Mouse (Mus musculus) CH12.LX (cell line): ENCODE data around the gene Serpinb1c. TPM values are rescaled to one million over a fixed set of nuclear protein-coding genes. Genes with fewer than 3 reads are reported as not detected.

Experiments used
- DNase-seq: peaks from one replicate; pipeline ENCODE4 v3.0.0-alpha.2; 2013; ENCODE audit errors: extremely low read depth
- H3K27ac ChIP-seq: 2 replicates; pipeline ENCODE4 v1.5.1; 2012; ENCODE audit warnings: low read depth, mild to moderate bottlenecking, control low read depth, moderate library complexity; ENCODE audit not compliant: insufficient read depth
- H3K27me3 ChIP-seq: replicated peaks from 2 replicates; pipeline ENCODE3; 2012; ENCODE audit warnings: inconsistent platforms
- H3K36me3 ChIP-seq, 2 experiments: replicated peaks in 1 of 2; 2 replicates each; pipeline versions ENCODE3 to v1.6.1; 2012; ENCODE audit warnings: inconsistent platforms in 1 of 2, low read length in 1 of 2, mild to moderate bottlenecking in 1 of 2, mixed read lengths in 1 of 2, moderate library complexity in 1 of 2; ENCODE audit not compliant: control insufficient read depth in 1 of 2, insufficient read depth in 1 of 2
- H3K4me1 ChIP-seq, 2 experiments: 2 replicates each; pipeline ENCODE4 v1.6.1; 2012; ENCODE audit warnings: inconsistent platforms in 1 of 2, moderate library complexity in 1 of 2; ENCODE audit not compliant: insufficient read depth in 2 of 2, control insufficient read depth in 1 of 2
- H3K4me2 ChIP-seq: 2 replicates; pipeline ENCODE4 v1.6.1; 2012; ENCODE audit warnings: low read depth, mild to moderate bottlenecking, control low read depth; ENCODE audit not compliant: poor library complexity, insufficient read depth, severe bottlenecking
- H3K4me3 ChIP-seq, 3 experiments: fragments of 150-350 bp in 1 of 3; sonication (generic) in 1 of 3; replicated peaks in 1 of 3; 2 replicates each; pipeline versions ENCODE3 to v1.5.1; 2011 to 2012; ENCODE audit warnings: low read depth in 2 of 3, low read length in 2 of 3, mild to moderate bottlenecking in 2 of 3, moderate library complexity in 2 of 3, control low read depth in 1 of 3, improper control_type of control experiment in 1 of 3, inconsistent platforms in 1 of 3, mixed read lengths in 1 of 3; ENCODE audit not compliant: poor library complexity in 1 of 3
- H3K79me2 ChIP-seq: replicated peaks from 2 replicates; pipeline ENCODE4 v1.6.1; 2012; ENCODE audit warnings: mild to moderate bottlenecking, moderate library complexity; ENCODE audit not compliant: control insufficient read depth, poor library complexity, insufficient read depth, severe bottlenecking; ENCODE audit errors: extremely low read depth
- H3K9ac ChIP-seq: 2 replicates; pipeline ENCODE4 v1.6.1; 2012; ENCODE audit warnings: low read depth, mild to moderate bottlenecking, control low read depth, moderate library complexity; ENCODE audit not compliant: insufficient read depth
- H3K9me3 ChIP-seq: replicated peaks from 2 replicates; pipeline ENCODE3; 2012; ENCODE audit warnings: low read length, inconsistent platforms, mixed read lengths
- BHLHE40 ChIP-seq: IDR thresholded peaks from 2 replicates; pipeline ENCODE4 v1.6.1; 2011; ENCODE audit warnings: mild to moderate bottlenecking, low read depth, low read length, improper control_type of control experiment
- CHD2 ChIP-seq: IDR thresholded peaks from 2 replicates; pipeline ENCODE4 v1.6.1; 2011; ENCODE audit warnings: low read length, improper control_type of control experiment
- CTCF ChIP-seq, 2 experiments: IDR thresholded peaks in 1 of 2; conservative IDR thresholded peaks in 1 of 2; 2 replicates each; pipeline ENCODE4 v1.5.1; 2011 to 2012; ENCODE audit warnings: low read depth in 2 of 2, low read length in 2 of 2, improper control_type of control experiment in 1 of 2, inconsistent platforms in 1 of 2, mild to moderate bottlenecking in 1 of 2, moderate library complexity in 1 of 2
- E2F4 ChIP-seq: IDR thresholded peaks from 2 replicates; pipeline ENCODE4 v1.6.1; 2011; ENCODE audit warnings: low read depth, low read length, improper control_type of control experiment; ENCODE audit not compliant: insufficient replicate concordance
- EP300 ChIP-seq: IDR thresholded peaks from 2 replicates; pipeline ENCODE4 v1.6.1; 2011; ENCODE audit warnings: low read length, improper control_type of control experiment
- ETS1 ChIP-seq: conservative IDR thresholded peaks from 2 replicates; pipeline ENCODE4 v1.6.1; 2012; ENCODE audit warnings: low read depth, mild to moderate bottlenecking, inconsistent platforms, low read length, improper control_type of control experiment, moderate library complexity
- GABPA ChIP-seq: IDR thresholded peaks from 2 replicates; pipeline ENCODE4 v1.6.1; 2012; ENCODE audit warnings: low read depth, low read length, improper control_type of control experiment, inconsistent platforms; ENCODE audit not compliant: insufficient replicate concordance
- HCFC1 ChIP-seq: IDR thresholded peaks from 2 replicates; pipeline ENCODE4 v1.6.1; 2012; ENCODE audit warnings: low read depth, mild to moderate bottlenecking, inconsistent platforms, low read length, improper control_type of control experiment
- IRF4 ChIP-seq: IDR thresholded peaks from 2 replicates; pipeline ENCODE4 v1.6.1; 2014; ENCODE audit warnings: low read depth, mild to moderate bottlenecking, inconsistent platforms, low read length, improper control_type of control experiment
- JUN ChIP-seq: IDR thresholded peaks from 2 replicates; pipeline ENCODE4 v1.6.1; 2011; ENCODE audit warnings: low read depth, mild to moderate bottlenecking, low read length, improper control_type of control experiment, moderate library complexity; ENCODE audit not compliant: insufficient read depth
- JUND ChIP-seq: conservative IDR thresholded peaks from 2 replicates; pipeline ENCODE4 v1.6.1; 2011; ENCODE audit warnings: low read depth, low read length, improper control_type of control experiment
- KAT2A ChIP-seq: IDR thresholded peaks from 2 replicates; pipeline ENCODE4 v1.6.1; 2012; ENCODE audit warnings: low read length, improper control_type of control experiment, inconsistent platforms; ENCODE audit not compliant: insufficient replicate concordance
- MAFK ChIP-seq: IDR thresholded peaks from 2 replicates; pipeline ENCODE4 v1.6.1; 2011; ENCODE audit warnings: low read length, improper control_type of control experiment; ENCODE audit not compliant: insufficient replicate concordance
- MAX ChIP-seq: IDR thresholded peaks from 2 replicates; pipeline ENCODE4 v1.6.1; 2011; ENCODE audit warnings: low read length, improper control_type of control experiment
- MAZ ChIP-seq: IDR thresholded peaks from 2 replicates; pipeline ENCODE4 v1.6.1; 2012; ENCODE audit warnings: low read depth, mild to moderate bottlenecking, inconsistent platforms, low read length, improper control_type of control experiment, moderate library complexity
- MEF2A ChIP-seq: IDR thresholded peaks from 2 replicates; pipeline ENCODE4 v1.6.1; 2014; ENCODE audit warnings: low read depth, mild to moderate bottlenecking, inconsistent platforms, low read length, improper control_type of control experiment, borderline replicate concordance
- MXI1 ChIP-seq: IDR thresholded peaks from 2 replicates; pipeline ENCODE4 v1.6.1; 2011; ENCODE audit warnings: mild to moderate bottlenecking, low read depth, low read length, improper control_type of control experiment
- MYC ChIP-seq: IDR thresholded peaks from 2 replicates; pipeline ENCODE4 v1.6.1; 2011; ENCODE audit warnings: low read depth, mild to moderate bottlenecking, improper control_type of control experiment, low read length
- NELFE ChIP-seq: IDR thresholded peaks from 2 replicates; pipeline ENCODE4 v1.6.1; 2011; ENCODE audit warnings: low read depth, low read length, improper control_type of control experiment
- NRF1 ChIP-seq: IDR thresholded peaks from 2 replicates; pipeline ENCODE4 v1.6.1; 2014; ENCODE audit warnings: low read depth, mild to moderate bottlenecking, inconsistent platforms, low read length, improper control_type of control experiment, moderate library complexity
- PAX5 ChIP-seq: IDR thresholded peaks from 2 replicates; pipeline ENCODE4 v1.6.1; 2012; ENCODE audit warnings: low read length, inconsistent platforms, mixed read lengths
- POLR2A ChIP-seq: IDR thresholded peaks from 2 replicates; pipeline ENCODE4 v1.6.1; 2011; ENCODE audit warnings: low read depth, mild to moderate bottlenecking, improper control_type of control experiment, low read length
- POLR2AphosphoS2 ChIP-seq: IDR thresholded peaks from 2 replicates; pipeline ENCODE4 v1.6.1; 2011; ENCODE audit warnings: low read depth, low read length, improper control_type of control experiment
- RAD21 ChIP-seq: IDR thresholded peaks from 2 replicates; pipeline ENCODE4 v1.6.1; 2011; ENCODE audit warnings: low read depth, mild to moderate bottlenecking, low read length, improper control_type of control experiment, moderate library complexity
- RCOR1 ChIP-seq: conservative IDR thresholded peaks from 2 replicates; pipeline ENCODE4 v1.6.1; 2012; ENCODE audit warnings: low read depth, mild to moderate bottlenecking, inconsistent platforms, low read length, improper control_type of control experiment
- SIN3A ChIP-seq: IDR thresholded peaks from 2 replicates; pipeline ENCODE4 v1.6.1; 2012; ENCODE audit warnings: low read length, improper control_type of control experiment, inconsistent platforms
- SMC3 ChIP-seq: IDR thresholded peaks from 2 replicates; pipeline ENCODE4 v1.6.1; 2011; ENCODE audit warnings: low read depth, low read length, improper control_type of control experiment
- TBP ChIP-seq: conservative IDR thresholded peaks from 2 replicates; pipeline ENCODE4 v1.6.1; 2011; ENCODE audit warnings: low read depth, low read length, improper control_type of control experiment
- TCF12 ChIP-seq: IDR thresholded peaks from 2 replicates; pipeline ENCODE4 v1.6.1; 2014; ENCODE audit warnings: low read depth, mild to moderate bottlenecking, inconsistent platforms, low read length, improper control_type of control experiment
- USF1 ChIP-seq: IDR thresholded peaks from 2 replicates; pipeline ENCODE4 v1.6.1; 2014; ENCODE audit warnings: low read depth, mild to moderate bottlenecking, inconsistent platforms, low read length, improper control_type of control experiment
- USF2 ChIP-seq: conservative IDR thresholded peaks from 2 replicates; pipeline ENCODE4 v1.6.1; 2011; ENCODE audit warnings: low read depth, low read length, improper control_type of control experiment
- dilution Hi-C: fragments of 300-500 bp; cut with MboI; formaldehyde crosslinking; loops from 2 replicates; pipeline ENCODE4 v1.14.3; 2020; ENCODE audit warnings: low sequenced_read_pairs; ENCODE audit not compliant: extremely low pct_unique_long_range_greater_than_20kb, extremely low pct_ligation_motif_present
- in situ Hi-C: fragments of 300-500 bp; cut with MboI; formaldehyde crosslinking; loops from 3 replicates; pipeline ENCODE4 v1.14.3; 2019; ENCODE audit warnings: low sequenced_read_pairs, low pct_ligation_motif_present, low pct_unique_long_range_greater_than_20kb, mixed read lengths
- polyA plus RNA-seq: library from polyadenylated mRNA; unstranded; fragments of >175 nt; gene quantifications from 2 replicates; pipeline ENCODE4 v1.2.1, GENCODE M21; 2012; ENCODE audit warnings: low read depth; ENCODE audit not compliant: insufficient read length
- total RNA-seq, 2 experiments: library from RNA; depleted of rRNA; stranded (reverse); fragments of 300-350 nt in 1 of 2; fragments of >200 nt in 1 of 2; gene quantifications; 2 replicates each; pipeline ENCODE4 v1.2.3; 2012 to 2014

The Serpinb1c gene
- total and polyA plus RNA-seq, 3 experiments: 0.27 TPM; not detected in 2

DNA sequence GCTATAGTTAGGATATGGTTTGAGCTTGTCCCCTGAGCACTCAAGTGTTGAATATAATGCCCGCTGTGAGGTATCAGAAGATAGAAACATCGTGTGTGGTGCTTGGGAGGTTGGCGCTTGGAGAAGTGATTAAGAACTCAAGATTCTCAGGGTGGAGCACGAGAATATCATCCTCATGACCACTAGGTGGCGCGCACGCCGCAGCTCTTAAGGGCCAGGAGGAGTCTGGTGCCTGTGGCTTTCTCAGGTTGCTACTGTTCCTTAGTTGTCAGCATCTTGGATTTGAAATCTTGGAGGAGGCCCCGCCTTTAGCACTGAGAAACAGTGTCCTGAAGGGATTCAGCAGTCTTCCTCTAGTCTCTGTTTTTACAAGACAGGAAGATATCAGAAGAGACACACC, 31.5 kb downstream of the Serpinb1c start:
- Histone ChIP-seq H3K36me3 (no peaks in the 10 kb centered on the region), H3K4me2 (peak overlapping the region; percentile 58), H3K4me1 (peaks cover 9 to 48% of the 10 kb centered on the region in 2 experiments), H3K9ac (no peak overlapping the region), H3K27me3 (no peaks in the 10 kb centered on the region), H3K27ac (no peak overlapping the region), H3K4me3 (no peak overlapping the region), H3K79me2 (no peaks in the 10 kb centered on the region), H3K9me3 (no peaks in the 10 kb centered on the region)
- TF ChIP-seq USF1 (no peak), ETS1 (no peak), POLR2A (no peak), MYC (0 out of 2 replicates have a peak, but pooled peaks have one; percentile 58), CHD2 (no peak), MAFK (no peak), KAT2A (no peak), MEF2A (no peak), PAX5 (no peak), TCF12 (no peak), JUND (no peak), USF2 (no peak), E2F4 (no peak), SMC3 (peak; percentile 63), POLR2AphosphoS2 (no peak), MAX (peak; percentile 52; the same call in 1 of the 2 replicates), NELFE (no peak), TBP (no peak), MAZ (no peak), JUN (no peak), MXI1 (no peak), RAD21 (peak; percentile 78), BHLHE40 (0 out of 2 replicates have a peak, but pooled peaks have one; percentile 14), NRF1 (no peak), IRF4 (no peak), SIN3A (no peak), GABPA (no peak), RCOR1 (no peak), HCFC1 (no peak), EP300 (no peak), CTCF (conservative IDR thresholded peaks at IDR 0.05 in 1 of 2, IDR thresholded peaks at IDR 0.05 in 1 of 2; ENCODE audit: low read depth in 2 of 2, low read length in 2 of 2) (peak; percentile 84 to 87)
- dilution Hi-C loops: no loop called here
- in situ Hi-C loops: loop anchor here (25.0 kb wide), 1 partner anchor 1046 kb away; the partner anchor contains the start of gene Serpinb6c
- peak; percentile 84 for DNase-seq
